Mouse (Mus musculus) CH12.LX (cell line): Measurements from ENCODE around the gene Ager. TPM values are rescaled to one million over a fixed set of nuclear protein-coding genes. Genes with fewer than 3 reads are reported as not detected.

Experiments
- DNase-seq: peaks from one replicate; pipeline ENCODE4 v3.0.0-alpha.2; 2013; ENCODE audit errors: extremely low read depth
- H3K27ac ChIP-seq: 2 replicates; pipeline ENCODE4 v1.5.1; 2012; ENCODE audit warnings: low read depth, mild to moderate bottlenecking, control low read depth, moderate library complexity; ENCODE audit not compliant: insufficient read depth
- H3K27me3 ChIP-seq: replicated peaks from 2 replicates; pipeline ENCODE3; 2012; ENCODE audit warnings: inconsistent platforms
- H3K36me3 ChIP-seq, 2 experiments: replicated peaks in 1 of 2; 2 replicates each; pipeline versions ENCODE3 to v1.6.1; 2012; ENCODE audit warnings: inconsistent platforms in 1 of 2, low read length in 1 of 2, mild to moderate bottlenecking in 1 of 2, mixed read lengths in 1 of 2, moderate library complexity in 1 of 2; ENCODE audit not compliant: control insufficient read depth in 1 of 2, insufficient read depth in 1 of 2
- H3K4me1 ChIP-seq, 2 experiments: 2 replicates each; pipeline ENCODE4 v1.6.1; 2012; ENCODE audit warnings: inconsistent platforms in 1 of 2, moderate library complexity in 1 of 2; ENCODE audit not compliant: insufficient read depth in 2 of 2, control insufficient read depth in 1 of 2
- H3K4me2 ChIP-seq: 2 replicates; pipeline ENCODE4 v1.6.1; 2012; ENCODE audit warnings: low read depth, mild to moderate bottlenecking, control low read depth; ENCODE audit not compliant: poor library complexity, insufficient read depth, severe bottlenecking
- H3K4me3 ChIP-seq, 3 experiments: fragments of 150-350 bp in 1 of 3; sonication (generic) in 1 of 3; replicated peaks in 1 of 3; 2 replicates each; pipeline versions ENCODE3 to v1.5.1; 2011 to 2012; ENCODE audit warnings: low read depth in 2 of 3, low read length in 2 of 3, mild to moderate bottlenecking in 2 of 3, moderate library complexity in 2 of 3, control low read depth in 1 of 3, improper control_type of control experiment in 1 of 3, inconsistent platforms in 1 of 3, mixed read lengths in 1 of 3; ENCODE audit not compliant: poor library complexity in 1 of 3
- H3K79me2 ChIP-seq: replicated peaks from 2 replicates; pipeline ENCODE4 v1.6.1; 2012; ENCODE audit warnings: mild to moderate bottlenecking, moderate library complexity; ENCODE audit not compliant: control insufficient read depth, poor library complexity, insufficient read depth, severe bottlenecking; ENCODE audit errors: extremely low read depth
- H3K9ac ChIP-seq: 2 replicates; pipeline ENCODE4 v1.6.1; 2012; ENCODE audit warnings: low read depth, mild to moderate bottlenecking, control low read depth, moderate library complexity; ENCODE audit not compliant: insufficient read depth
- H3K9me3 ChIP-seq: replicated peaks from 2 replicates; pipeline ENCODE3; 2012; ENCODE audit warnings: low read length, inconsistent platforms, mixed read lengths
- CTCF ChIP-seq, 2 experiments: IDR thresholded peaks in 1 of 2; conservative IDR thresholded peaks in 1 of 2; 2 replicates each; pipeline ENCODE4 v1.5.1; 2011 to 2012; ENCODE audit warnings: low read depth in 2 of 2, low read length in 2 of 2, improper control_type of control experiment in 1 of 2, inconsistent platforms in 1 of 2, mild to moderate bottlenecking in 1 of 2, moderate library complexity in 1 of 2
- E2F4 ChIP-seq: IDR thresholded peaks from 2 replicates; pipeline ENCODE4 v1.6.1; 2011; ENCODE audit warnings: low read depth, low read length, improper control_type of control experiment; ENCODE audit not compliant: insufficient replicate concordance
- ELF1 ChIP-seq: IDR thresholded peaks from 2 replicates; pipeline ENCODE4 v1.6.1; 2014; ENCODE audit warnings: low read depth, mild to moderate bottlenecking, inconsistent platforms, low read length, improper control_type of control experiment
- EP300 ChIP-seq: IDR thresholded peaks from 2 replicates; pipeline ENCODE4 v1.6.1; 2011; ENCODE audit warnings: low read length, improper control_type of control experiment
- JUN ChIP-seq: IDR thresholded peaks from 2 replicates; pipeline ENCODE4 v1.6.1; 2011; ENCODE audit warnings: low read depth, mild to moderate bottlenecking, low read length, improper control_type of control experiment, moderate library complexity; ENCODE audit not compliant: insufficient read depth
- JUND ChIP-seq: conservative IDR thresholded peaks from 2 replicates; pipeline ENCODE4 v1.6.1; 2011; ENCODE audit warnings: low read depth, low read length, improper control_type of control experiment
- MAFK ChIP-seq: IDR thresholded peaks from 2 replicates; pipeline ENCODE4 v1.6.1; 2011; ENCODE audit warnings: low read length, improper control_type of control experiment; ENCODE audit not compliant: insufficient replicate concordance
- MAX ChIP-seq: IDR thresholded peaks from 2 replicates; pipeline ENCODE4 v1.6.1; 2011; ENCODE audit warnings: low read length, improper control_type of control experiment
- MAZ ChIP-seq: IDR thresholded peaks from 2 replicates; pipeline ENCODE4 v1.6.1; 2012; ENCODE audit warnings: low read depth, mild to moderate bottlenecking, inconsistent platforms, low read length, improper control_type of control experiment, moderate library complexity
- MEF2A ChIP-seq: IDR thresholded peaks from 2 replicates; pipeline ENCODE4 v1.6.1; 2014; ENCODE audit warnings: low read depth, mild to moderate bottlenecking, inconsistent platforms, low read length, improper control_type of control experiment, borderline replicate concordance
- MXI1 ChIP-seq: IDR thresholded peaks from 2 replicates; pipeline ENCODE4 v1.6.1; 2011; ENCODE audit warnings: mild to moderate bottlenecking, low read depth, low read length, improper control_type of control experiment
- MYC ChIP-seq: IDR thresholded peaks from 2 replicates; pipeline ENCODE4 v1.6.1; 2011; ENCODE audit warnings: low read depth, mild to moderate bottlenecking, improper control_type of control experiment, low read length
- NRF1 ChIP-seq: IDR thresholded peaks from 2 replicates; pipeline ENCODE4 v1.6.1; 2014; ENCODE audit warnings: low read depth, mild to moderate bottlenecking, inconsistent platforms, low read length, improper control_type of control experiment, moderate library complexity
- SIN3A ChIP-seq: IDR thresholded peaks from 2 replicates; pipeline ENCODE4 v1.6.1; 2012; ENCODE audit warnings: low read length, improper control_type of control experiment, inconsistent platforms
- TBP ChIP-seq: conservative IDR thresholded peaks from 2 replicates; pipeline ENCODE4 v1.6.1; 2011; ENCODE audit warnings: low read depth, low read length, improper control_type of control experiment
- USF1 ChIP-seq: IDR thresholded peaks from 2 replicates; pipeline ENCODE4 v1.6.1; 2014; ENCODE audit warnings: low read depth, mild to moderate bottlenecking, inconsistent platforms, low read length, improper control_type of control experiment
- USF2 ChIP-seq: conservative IDR thresholded peaks from 2 replicates; pipeline ENCODE4 v1.6.1; 2011; ENCODE audit warnings: low read depth, low read length, improper control_type of control experiment
- ZC3H11A ChIP-seq: IDR thresholded peaks from 2 replicates; pipeline ENCODE4 v1.6.1; 2012; ENCODE audit warnings: low read depth, mild to moderate bottlenecking, inconsistent platforms, low read length, improper control_type of control experiment
- ZMIZ1 ChIP-seq: IDR thresholded peaks from 2 replicates; pipeline ENCODE4 v1.6.1; 2012; ENCODE audit warnings: low read depth, mild to moderate bottlenecking, inconsistent platforms, low read length, improper control_type of control experiment
- dilution Hi-C: fragments of 300-500 bp; cut with MboI; formaldehyde crosslinking; loops from 2 replicates; pipeline ENCODE4 v1.14.3; 2020; ENCODE audit warnings: low sequenced_read_pairs; ENCODE audit not compliant: extremely low pct_unique_long_range_greater_than_20kb, extremely low pct_ligation_motif_present
- in situ Hi-C: fragments of 300-500 bp; cut with MboI; formaldehyde crosslinking; loops from 3 replicates; pipeline ENCODE4 v1.14.3; 2019; ENCODE audit warnings: low sequenced_read_pairs, low pct_ligation_motif_present, low pct_unique_long_range_greater_than_20kb, mixed read lengths
- polyA plus RNA-seq: library from polyadenylated mRNA; unstranded; fragments of >175 nt; gene quantifications from 2 replicates; pipeline ENCODE4 v1.2.1, GENCODE M21; 2012; ENCODE audit warnings: low read depth; ENCODE audit not compliant: insufficient read length
- total RNA-seq, 2 experiments: library from RNA; depleted of rRNA; stranded (reverse); fragments of 300-350 nt in 1 of 2; fragments of >200 nt in 1 of 2; gene quantifications; 2 replicates each; pipeline ENCODE4 v1.2.3; 2012 to 2014

Gene Ager
- total and polyA plus RNA-seq, 3 experiments: 0.55 to 3.5 (median 0.81) TPM

- Histone ChIP-seq H3K4me3 (peak overlapping the region in 1 of 3 experiments; percentile 82), H3K9me3 (no peaks in the 10 kb centered on the region), H3K36me3 (no peaks in the 10 kb centered on the region), H3K4me1 (peaks cover 3 to 25% of the 10 kb centered on the region in 2 experiments; a peak in 2 of 4 replicates), H3K4me2 (peak overlapping the region; percentile 77; the same call in 1 of the 2 replicates), H3K27ac (no peak overlapping the region), H3K27me3 (peaks cover 4% of the 10 kb centered on the region), H3K9ac (no peak overlapping the region), H3K79me2 (no peaks in the 10 kb centered on the region; the same call in 1 of the 2 replicates)
- no peak for DNase-seq
- dilution Hi-C loops: no loop called here
- in situ Hi-C loops: no loop called here
- no peak for TF ChIP-seq USF1
- no peak for TF ChIP-seq ELF1
- TF ChIP-seq TBP: no peak
- TF ChIP-seq MXI1: no peak
- TF ChIP-seq MAZ: no peak
- no peak for TF ChIP-seq MAFK
- no peak for TF ChIP-seq JUND
- TF ChIP-seq E2F4: no peak
- TF ChIP-seq ZC3H11A: no peak
- no peak for TF ChIP-seq SIN3A
- TF ChIP-seq CTCF (conservative IDR thresholded peaks at IDR 0.05 in 1 of 2, IDR thresholded peaks at IDR 0.05 in 1 of 2; ENCODE audit: low read depth in 2 of 2, low read length in 2 of 2): no peak
- TF ChIP-seq EP300: no peak
- TF ChIP-seq MYC: no peak
Observed at GRCm38 (mm10) chr17:34585877-34586771, 11.5 kb upstream of the Ager start.

GRCm38 (mm10) chr17:34586796-34587422, 10.8 kb upstream of the Ager start:
- peak; percentile 26; the same call in 1 of the 2 replicates for TF ChIP-seq SIN3A
- TF ChIP-seq ZMIZ1: peak; percentile 7; the same call in 1 of the 2 replicates
- TF ChIP-seq MAZ: no peak
- TF ChIP-seq MAX: 0 out of 2 replicates have a peak, but pooled peaks have one; percentile 24
- TF ChIP-seq USF1: peak; percentile 3; the same call in 1 of the 2 replicates
- no peak for TF ChIP-seq USF2
- no peak for TF ChIP-seq NRF1
- TF ChIP-seq JUN: no peak
- TF ChIP-seq MXI1: peak; percentile 74
- TF ChIP-seq TBP: no peak
- no peak for TF ChIP-seq MEF2A
- peak overlapping the region; percentile 62 to 82 (median 74) for H3K4me3 ChIP-seq
- no peak overlapping the region for H3K27ac ChIP-seq
- peaks cover 4% of the 10 kb centered on the region for H3K27me3 ChIP-seq
- H3K4me2 ChIP-seq: peak overlapping the region; percentile 77
- H3K36me3 ChIP-seq: no peaks in the 10 kb centered on the region
- no peaks in the 10 kb centered on the region for H3K9me3 ChIP-seq
- DNase-seq: peak; percentile 83
- peaks cover 3 to 28% of the 10 kb centered on the region in 2 experiments; a peak in 2 of 4 replicates for H3K4me1 ChIP-seq
- peak overlapping the region; percentile 63 for H3K9ac ChIP-seq
- no peaks in the 10 kb centered on the region; the same call in 1 of the 2 replicates for H3K79me2 ChIP-seq
- in situ Hi-C loops (no loop called here), dilution Hi-C loops (no loop called here)
